Mouse (Mus musculus): ENCODE results near the gene Ppp1r14d. TPM values are rescaled to one million over a fixed set of nuclear protein-coding genes. Genes with fewer than 3 reads are reported as not detected.

Gene Ppp1r14d
- total RNA-seq, 2 experiments from 2014 or later: not detected

DNA sequence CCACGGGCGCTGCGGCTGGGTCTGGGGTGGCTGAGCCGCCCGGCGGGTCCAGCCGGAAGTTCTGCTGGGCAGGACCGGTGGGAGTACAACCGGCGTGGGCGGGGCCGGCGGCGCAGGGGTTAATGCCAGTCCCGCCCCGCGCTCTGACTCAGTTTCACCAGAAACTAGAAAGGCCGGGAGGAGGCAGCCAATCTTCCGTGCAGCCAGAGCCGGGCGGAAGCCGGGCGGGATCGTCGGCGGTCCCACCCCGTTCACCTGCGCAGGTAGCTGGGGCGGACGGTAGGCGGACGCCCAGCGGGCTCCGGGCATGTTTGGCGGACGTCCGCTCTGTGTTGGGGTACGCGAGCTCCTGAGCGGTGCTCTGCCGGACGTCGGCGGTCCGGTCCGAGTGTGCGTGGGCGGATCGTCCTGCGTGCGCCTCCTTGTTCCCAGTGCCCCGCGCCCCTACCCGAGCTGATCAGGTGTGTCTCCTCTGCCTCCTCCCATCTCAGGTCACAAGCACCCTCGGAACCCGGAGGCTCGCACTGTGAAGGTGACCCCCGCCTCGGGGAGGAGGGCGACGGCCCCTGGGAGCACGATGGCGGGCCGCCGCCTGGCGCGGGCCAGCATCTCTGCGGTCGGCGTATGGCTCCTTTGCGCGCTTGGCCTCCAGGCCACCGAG, 7.6 kb upstream of the Ppp1r14d start, which contains the start of gene Spint1:
Spint1 (plus strand) TSS at position 153 of the 661 bp plus-strand sequence.
- DNase-seq: no peak

DNA sequence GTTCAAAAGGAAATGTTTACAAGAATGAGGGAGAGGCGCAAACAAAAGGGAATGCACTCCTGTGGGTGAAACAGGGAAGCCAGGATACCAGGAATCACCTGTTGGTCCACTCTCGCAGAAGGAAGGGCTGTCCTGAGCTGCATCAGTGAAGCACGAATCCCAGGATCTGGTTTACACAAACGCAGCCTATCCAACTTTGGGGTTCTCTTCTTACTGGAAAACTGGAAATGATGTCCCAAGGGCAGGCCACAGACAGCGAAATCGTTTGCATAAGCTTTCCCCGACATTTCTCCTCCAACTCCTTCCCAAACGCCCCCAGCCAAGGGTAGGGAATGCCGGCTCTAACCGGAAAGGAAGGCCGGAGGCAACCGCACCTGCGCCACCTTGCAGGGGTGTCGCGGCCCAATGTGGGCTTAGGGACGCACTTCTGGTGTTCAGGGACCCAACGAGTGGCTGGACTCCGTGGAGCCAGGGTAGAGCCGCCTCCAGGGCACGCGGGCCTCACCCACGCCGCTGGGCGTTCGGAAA, 7.0 kb upstream of the Ppp1r14d start:
- DNase-seq: no peak

DNA sequence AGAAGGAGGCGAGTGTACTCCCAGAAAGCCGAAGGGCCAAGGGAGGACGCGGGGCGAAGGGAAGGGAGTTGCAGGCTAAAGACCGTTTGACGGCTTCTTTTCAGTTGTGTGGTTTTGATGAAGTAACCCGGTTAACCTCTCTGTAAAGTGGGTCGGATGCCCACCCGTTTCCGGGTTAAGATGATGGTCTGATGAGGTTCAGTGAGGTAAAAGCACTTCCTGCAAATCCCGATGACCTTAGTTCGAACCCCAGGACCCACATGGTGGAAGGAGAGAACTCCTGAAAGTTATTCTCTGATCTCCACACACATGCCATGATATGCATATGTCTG, 20.6 kb downstream of the Ppp1r14d start:
- DNase-seq: no peak

DNA sequence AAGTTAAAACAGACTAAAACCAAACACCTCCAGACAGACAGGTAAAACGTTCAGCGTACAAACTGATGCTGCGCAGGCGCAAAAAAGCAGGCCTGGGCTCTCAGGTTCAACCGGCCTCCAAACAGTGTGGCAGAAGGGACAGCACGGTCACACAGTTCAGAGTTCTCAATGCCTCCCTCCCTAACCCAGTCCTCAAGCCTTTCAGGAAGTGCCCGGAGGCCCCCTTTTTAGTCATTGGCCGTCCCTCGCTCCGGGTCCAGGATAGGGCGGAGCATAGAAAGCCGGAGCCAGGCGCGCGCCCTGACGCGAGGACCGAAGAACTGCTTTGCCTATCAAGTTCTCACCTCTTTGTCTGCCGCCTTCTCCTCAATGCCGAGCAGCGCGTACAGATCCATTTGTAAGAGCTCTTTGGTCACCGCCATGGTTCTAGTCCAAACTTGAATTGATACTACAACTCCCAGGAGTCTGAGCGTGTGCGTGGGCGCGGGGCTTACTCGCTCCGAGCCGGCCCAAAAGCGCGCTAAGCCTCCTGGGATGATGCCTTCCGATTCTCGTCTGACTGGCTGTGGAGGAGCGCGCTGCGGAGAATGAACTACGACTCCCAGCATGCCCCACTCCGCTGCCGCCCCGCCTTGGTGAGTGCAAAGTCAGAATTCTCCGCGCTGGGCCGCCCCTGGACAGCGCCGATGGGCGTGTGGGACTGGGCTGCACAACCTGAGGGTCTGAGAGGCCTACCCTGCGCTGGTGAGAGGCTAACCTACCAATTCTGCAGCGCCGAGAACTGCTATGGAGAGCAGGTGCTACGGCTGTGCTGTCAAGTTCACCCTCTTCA, 21.1 kb downstream of the Ppp1r14d start, which contains the start of the genes Zfyve19 and Dnajc17:
Zfyve19 (plus strand) TSS at position 274 of the 832 bp plus-strand sequence.
Dnajc17 (minus strand) TSS at position 452 of the 832 bp plus-strand sequence.
- DNase-seq: peak; percentile 96 to 98

DNA sequence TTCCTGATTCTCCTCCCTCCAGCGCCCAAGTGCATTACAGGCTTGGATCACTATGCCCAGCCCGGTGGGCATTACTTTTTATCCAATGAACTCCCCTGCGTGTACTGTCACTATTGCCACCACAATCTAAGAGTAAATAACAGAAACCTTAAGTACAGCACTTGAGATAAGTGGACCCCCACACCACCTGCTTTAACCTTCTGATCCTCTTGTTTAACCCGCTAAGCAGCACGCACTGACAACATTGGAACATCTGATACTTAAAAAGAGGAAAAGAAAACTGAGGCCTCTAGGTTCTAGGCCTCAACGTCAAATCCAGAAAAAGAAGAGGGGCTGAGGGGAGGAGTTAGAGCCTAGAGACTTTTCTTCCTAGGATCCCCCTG, 21.8 kb downstream of the Ppp1r14d start:
- DNase-seq: no peak

DNA sequence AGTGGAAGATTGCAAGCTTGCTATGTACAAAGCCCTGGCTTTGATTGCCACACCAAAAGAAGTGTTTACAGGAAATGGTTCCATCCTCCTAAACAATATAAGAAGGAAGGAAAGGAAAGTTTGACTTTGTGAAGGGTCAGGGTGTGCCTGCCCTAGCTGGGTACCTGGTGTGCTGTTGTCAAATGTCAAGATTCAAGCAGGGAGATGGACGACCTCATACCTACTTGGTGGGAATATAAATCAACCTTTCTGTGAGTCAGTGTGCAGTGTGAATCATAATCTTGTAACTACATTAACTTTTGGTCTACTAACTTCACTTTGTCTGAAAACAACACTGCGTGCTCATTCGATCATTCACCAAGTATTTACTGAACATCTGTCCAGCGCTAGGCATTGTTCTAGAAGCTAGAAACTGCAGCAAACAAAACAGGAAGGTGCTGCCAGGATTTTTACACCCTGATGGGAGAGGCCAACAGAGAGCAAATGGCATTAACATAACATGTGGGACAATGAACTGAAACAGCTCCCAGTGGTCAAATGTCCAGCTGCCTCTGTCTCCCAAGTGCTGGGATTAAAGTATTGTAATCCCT, 25.7 kb downstream of the Ppp1r14d start:
- peak in 1 of 2 experiments; percentile 35 for DNase-seq

DNA sequence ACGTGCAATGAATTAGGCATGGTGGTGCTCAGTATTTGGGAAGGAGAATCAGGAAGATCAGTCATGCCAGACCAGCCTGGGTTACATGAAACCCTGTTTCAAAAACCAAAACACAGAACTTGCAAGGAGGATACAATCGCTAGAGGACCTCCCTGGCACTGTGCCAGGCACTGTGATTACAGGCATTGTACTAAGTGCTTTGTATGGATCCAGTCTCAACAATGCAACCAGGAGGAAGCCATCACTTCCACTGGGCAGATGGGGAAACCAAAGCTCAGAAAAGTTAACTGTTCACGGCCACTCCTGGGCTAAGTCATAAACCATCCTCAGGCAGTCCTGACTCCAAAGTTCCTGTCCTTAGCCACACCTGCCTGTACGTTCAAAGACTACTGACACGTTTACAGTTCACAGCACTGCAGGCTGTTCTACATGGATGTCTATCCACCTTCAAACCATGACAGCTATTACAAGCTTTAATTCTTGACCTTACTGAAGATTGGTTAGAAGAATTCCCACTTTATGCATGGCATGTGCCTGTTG, 26.7 kb downstream of the Ppp1r14d start:
- peak; percentile 41 to 48 for DNase-seq

DNA sequence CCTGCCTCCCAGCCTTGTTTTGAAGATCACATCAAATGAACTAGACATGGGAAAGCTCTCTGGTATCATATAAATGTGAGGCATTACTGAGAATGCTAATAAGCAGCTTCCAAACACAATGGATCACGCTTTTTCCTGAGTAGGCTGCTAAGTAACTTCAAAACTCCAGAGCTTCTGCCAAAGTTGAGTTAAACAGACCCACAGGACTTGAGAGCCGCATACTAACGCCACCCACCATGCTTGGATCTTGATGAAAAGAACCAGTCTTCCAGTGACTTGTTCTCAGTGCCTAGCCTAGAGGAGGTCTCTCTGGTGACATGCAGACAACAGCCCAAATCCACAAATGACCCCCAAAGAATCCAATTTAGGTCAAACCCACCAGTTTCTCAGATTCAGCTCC, 30.8 kb downstream of the Ppp1r14d start:
- no peak for DNase-seq

DNA sequence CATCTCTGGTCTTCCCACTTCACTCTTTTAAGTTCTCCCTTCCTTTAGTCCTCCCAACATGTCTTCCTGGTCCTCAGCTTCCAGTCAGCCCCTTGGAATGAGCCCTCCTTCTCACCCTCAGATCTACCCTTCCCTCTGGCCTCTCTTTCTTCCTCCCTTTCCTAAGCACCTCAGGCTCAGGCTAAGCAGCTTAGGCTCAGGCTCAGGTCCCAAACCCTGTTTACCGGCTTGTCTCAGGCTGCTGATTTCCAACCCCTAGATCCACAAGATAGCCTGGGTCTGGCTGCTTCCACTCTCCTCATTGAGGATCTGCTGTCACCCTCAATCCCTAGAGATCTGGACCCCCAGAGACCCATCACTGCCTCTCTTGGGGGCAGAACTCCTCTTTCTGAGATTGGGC, 31.7 kb downstream of the Ppp1r14d start:
- no peak for DNase-seq

DNA sequence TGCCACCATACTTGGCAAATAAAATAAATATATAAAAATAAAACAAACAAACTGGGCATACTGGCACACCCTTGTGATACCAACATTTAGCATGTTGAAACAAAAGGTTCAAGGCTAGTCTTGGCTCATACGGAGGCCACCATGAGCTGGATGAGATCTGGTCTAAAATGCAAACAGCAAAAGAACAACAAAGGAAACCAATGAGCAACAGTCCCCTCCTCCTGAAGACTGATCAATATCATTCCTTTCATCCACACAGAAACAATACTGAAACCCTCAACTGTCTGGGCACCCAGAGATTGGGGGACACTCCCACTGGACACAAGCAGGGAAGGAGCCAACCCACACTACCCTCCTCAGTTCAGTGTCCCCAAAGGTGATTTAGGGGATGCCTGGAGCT, 32.2 kb downstream of the Ppp1r14d start:
- no peak for DNase-seq

DNA sequence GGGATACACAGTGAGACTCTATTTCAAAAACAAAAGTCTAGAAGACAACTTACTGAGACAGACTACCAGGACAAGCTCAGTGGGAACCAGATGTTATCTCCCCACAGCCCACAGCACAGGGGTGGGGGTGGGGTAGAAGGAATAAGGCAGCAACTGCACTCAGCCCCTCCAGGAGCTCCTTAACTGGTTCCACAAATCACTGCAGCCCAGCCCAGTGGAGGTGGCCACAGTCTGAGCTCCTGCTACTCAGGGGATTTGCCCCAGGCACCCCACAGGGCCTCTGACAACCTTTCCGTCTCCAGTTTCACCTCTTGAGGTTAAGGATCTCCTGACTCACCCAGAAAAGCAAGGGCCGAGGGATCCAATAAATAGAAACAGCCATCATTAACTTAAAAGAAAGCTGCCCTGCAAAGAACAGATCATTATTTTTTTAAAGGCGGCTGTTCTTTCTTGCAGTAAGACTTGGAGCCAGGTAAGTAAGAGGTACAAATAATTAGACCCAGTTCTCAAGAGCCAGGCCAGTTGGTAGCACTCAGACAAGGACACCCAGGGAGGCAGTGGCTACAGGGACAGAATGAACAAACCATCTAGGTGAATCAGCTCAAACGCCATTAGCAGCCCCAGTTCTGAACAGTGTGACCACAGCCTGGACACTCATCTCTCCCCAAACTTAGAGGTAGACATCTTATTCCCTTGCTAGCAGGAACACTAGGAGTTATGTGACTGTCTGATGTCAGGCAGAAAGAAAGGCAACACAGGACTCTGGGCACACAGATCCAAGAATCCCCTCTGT, 33.2 kb downstream of the Ppp1r14d start:
- no peak for DNase-seq

DNA sequence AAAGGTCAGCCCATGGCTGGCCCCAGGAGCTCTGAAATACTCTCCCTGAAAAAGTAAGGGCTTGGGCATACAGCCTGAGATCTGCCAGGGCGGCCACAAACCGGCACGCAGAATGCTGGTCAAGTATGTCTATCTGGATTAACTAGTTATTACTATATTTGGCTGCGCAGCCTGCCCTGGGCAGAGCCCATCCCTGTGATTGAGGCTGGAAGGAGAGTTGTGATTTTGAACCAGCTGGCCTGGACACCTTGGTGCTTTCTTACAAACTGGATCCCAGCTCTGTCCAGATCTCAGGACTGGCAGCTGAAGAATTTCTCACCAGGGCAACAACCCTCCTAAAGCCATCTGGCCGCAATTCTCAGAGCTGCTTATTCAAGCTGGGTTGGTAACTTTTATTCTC, 35.6 kb downstream of the Ppp1r14d start:
- DNase-seq: peak; percentile 25 to 44

DNA sequence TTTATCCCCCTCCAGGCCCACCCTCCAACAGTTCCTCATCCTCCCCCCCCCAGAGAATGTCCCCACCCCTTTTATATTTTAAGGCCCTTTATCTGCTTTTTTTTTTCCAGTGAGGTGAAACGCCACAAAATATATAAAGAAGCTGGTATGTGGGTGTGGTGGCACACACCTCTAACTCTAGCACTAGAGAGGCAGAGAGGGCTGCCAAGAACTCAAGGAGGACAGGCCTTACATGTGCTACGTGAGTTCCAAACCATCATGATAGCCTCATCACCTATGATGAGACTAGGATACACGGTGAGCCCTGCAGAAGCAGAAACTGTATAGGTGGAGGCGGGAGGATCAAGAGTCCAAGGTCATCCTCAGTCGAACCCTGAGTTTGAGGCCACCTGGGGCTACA, 38.7 kb downstream of the Ppp1r14d start:
- no peak for DNase-seq

DNA sequence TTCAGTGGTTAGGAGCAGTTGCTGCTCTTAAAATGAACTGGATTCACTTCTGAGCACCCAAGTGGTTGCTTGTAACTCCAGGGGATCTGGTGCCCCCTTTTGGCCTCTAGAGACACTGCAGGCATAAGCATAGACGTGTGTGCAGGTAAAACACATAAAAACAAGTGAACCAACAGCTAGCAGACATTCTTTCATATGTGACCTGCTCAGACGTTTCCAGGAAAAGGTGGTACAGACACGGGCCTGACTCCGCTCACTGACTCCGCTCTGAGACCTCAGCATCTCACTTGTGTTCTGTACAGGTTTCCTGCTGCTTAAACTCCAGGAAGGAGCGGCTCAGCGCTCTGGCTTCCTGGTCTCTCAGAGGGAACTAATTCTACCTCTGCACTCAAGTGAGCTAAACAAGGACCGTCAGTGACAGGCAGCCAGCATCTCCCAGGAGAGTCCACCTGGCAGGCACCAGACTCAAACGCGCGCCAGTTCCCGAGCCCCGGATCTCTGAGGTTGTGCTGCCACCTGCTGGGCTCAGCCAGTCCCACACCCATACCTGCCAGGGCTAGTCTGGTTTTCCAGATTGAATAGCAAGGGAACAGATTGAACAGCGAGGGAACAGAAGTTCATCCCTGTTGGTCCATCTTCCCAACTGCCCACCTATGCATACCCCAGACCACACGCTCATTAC, 40.5 kb downstream of the Ppp1r14d start:
- peak; percentile 82 to 95 for DNase-seq

DNA sequence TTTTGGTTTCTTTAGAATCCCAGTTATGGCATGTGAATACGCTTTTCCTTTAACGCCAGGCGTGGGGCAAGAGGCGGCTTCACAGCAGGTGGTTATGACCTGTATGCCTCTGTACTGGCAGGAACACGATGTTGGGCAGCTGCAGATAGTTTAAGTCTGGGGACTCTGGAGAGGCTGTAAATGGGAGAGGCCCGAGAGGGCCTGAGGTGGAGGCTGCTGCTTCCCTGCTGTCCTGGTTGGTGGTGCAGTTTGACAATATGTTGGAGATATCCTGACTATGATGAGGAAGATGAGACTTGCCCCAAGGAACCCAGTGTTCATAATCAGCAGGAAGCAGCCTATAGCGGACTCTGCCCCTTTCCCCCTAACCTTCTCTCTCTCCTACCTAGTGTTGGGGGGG, 46.8 kb downstream of the Ppp1r14d start:
- no peak for DNase-seq

DNA sequence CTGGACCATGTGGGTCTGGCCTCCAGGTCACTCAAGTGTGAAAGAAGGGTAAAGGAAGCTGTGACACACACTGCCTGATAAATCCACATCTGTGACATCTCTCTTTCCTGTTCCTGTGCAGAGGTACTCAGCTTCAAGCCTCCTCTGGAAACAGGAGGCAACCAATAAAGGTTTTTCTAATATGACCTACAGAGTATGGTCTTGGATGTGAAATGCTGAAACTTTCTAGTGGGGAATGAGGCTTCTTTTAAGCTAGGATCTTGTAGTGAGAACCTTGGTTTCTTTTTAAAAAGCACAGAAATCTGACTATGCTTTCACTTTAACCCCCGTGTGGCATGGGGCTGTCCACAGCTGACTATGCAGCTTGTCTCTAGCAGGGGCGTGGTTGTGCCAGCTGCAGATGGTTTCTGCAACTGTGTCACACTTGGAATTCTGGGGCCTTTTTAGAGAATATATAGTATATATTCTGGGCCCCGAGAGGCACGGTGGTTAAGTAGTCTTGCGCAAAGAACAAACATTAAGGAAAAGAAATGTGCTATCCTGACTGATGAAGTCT, 52.2 kb downstream of the Ppp1r14d start:
- DNase-seq: no peak

DNA sequence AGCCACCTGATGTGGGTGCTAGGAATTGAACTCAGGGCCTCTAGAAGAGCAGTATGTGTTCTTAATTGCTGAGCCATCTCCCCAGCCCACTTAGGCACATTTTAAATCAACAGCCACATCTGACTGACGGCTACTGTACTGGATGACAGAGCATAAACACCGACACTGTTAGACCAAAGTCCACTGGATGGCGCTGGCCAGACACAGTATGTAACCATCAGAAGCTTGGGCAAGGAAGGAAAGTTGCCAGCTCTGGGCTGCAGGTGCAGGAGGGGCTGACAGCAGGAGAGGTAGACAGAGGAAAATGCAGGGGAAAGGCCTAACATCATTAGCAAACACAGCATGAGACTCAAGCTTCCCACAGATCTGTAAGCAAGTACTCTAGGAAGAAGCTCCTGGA, 52.9 kb downstream of the Ppp1r14d start:
- DNase-seq: no peak

DNA sequence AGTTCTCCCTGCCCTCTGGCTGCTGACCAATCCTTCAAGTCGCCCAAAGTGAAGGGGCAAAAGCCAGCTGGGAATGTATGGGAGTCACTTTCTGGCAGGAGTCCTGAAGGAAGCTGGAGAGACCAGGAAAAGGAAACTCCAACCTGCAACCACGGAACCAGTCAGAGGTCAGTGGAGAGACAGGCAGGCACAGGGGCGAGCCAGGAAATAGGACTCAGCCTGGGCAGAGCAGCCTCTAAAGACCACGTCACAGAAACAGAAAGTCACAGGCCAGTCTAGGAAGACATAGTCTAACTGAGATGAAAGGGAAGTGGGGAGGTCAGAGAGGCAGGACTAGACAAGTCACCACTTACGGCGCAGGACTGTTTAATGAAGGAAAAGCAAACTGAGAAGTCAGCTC, 54.1 kb downstream of the Ppp1r14d start:
- DNase-seq: no peak

DNA sequence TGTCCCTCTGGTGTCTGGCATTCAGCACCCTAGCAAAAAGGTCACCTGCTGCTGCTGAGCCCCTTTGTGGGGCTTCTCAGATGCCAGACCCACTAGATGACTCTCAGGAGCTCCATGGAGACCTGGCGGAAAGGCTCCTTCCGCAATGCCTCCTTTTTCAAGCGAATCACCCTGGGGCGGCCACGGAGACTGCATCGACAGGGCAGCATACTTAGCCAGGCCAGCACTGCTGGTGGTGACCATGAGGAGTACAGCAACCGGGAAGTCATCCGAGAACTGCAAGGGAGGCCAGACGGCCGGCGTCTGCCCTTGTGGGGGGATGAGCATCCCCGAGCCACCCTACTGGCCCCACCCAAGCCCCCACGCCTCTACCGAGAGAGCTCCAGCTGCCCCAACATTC, 54.8 kb downstream of the Ppp1r14d start:
- DNase-seq: no peak

DNA sequence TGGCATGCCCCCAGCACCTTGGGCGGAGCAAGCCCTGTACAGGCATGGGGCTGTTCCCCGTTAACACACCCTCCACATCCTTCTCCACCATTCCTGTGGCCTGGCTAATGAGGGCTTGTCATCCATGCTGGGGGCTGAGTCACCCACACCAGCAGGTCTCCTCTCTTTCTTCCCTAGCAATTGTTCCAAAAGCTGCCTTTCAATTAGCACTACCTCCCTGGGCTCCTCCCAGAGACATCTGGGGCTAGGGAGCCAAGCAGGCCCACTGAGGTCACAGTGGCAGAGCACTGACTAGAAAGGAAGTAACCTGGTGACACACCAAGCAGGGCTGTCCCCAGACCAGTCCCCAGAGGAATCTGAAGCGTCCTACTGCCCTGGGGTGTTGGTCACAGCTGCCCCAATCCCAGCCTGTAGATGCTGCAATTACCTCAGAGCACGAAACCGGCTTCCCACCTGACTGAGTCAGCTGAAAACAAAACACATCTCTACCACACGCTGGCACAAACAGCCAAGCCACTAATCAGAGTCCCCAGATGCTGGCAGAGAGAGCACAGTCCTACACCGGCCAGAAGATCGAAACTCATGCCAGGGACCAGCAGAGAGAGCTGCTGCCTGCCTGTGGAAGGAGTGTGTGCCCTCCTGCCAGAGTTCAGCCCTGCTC, 55.6 kb downstream of the Ppp1r14d start, which contains the start of gene Gm14137:
Gm14137 (plus strand) TSS at position 519 of the 661 bp plus-strand sequence.
- peak in 1 of 2 experiments; percentile 28 for DNase-seq

Data from heart, adult 18-20 months (tissue).